Mouse (Mus musculus) 416B (cell line): ENCODE data around the gene Fanci.
A peak's percentile ranks its signal among the peaks of the same experiment; 100 is the strongest.

Experiments
- DNase-seq: peaks from one replicate; pipeline ENCODE4 v3.0.0; 2011; ENCODE audit warnings: low read depth

Gene Fanci

GRCm38 (mm10) chr7:79387991-79388390, 3.7 kb upstream of the Fanci start:
- DNase-seq: no peak

DNA sequence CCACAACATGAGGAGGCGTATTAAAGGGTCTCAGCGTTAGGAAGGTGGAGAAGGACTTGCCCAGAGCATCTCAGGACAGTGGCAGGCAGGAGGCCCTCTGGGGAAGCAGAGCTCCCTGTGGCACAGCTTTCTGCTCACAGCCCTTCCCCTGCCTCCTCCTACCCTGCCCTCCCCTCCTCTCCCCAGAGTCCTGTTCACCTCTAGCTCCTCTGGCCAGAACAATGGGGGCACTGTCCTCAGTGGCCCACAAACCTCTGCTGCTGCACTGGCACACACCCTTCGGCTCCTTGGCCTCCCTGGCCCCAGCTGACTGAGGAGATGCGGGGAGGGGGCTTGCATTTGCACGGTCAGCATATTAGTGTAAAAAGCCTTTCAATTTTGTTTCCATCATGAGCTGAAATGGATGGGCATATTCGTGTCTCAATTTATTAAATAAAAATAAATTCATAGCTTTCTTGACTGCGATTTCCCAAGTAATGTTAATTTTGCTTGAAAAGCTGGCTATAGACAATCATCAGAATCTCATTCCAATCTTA, 3.0 kb upstream of the Fanci start:
- DNase-seq: no peak

DNA sequence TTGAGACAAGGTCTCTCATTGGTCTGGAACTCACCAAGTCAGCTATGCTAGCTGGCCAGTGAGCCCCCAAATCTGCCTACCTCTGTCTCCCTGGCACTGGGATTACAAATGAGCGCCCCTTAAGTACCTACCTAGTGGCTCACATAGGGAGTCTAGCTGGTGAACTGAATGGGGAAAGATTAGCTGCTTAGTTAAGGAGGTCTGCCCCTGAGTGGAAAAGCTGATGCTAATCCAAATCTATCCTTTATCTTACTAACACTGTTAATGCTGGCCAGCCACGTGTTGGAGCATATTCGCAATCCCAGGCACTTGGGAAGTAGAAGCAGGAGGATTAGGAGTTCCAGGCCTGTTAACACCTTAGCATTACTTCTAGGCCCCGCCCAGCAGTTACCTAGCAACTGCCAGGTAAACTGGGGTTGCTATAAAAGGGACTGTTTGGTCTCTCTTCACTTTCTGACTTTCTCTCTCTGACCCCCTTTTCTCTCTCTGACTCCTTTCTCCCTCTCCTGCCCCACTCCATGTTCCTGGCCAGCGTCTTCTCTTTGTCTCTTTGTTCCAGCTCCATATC, 1.5 kb upstream of the Fanci start:
- DNase-seq: no peak

DNA sequence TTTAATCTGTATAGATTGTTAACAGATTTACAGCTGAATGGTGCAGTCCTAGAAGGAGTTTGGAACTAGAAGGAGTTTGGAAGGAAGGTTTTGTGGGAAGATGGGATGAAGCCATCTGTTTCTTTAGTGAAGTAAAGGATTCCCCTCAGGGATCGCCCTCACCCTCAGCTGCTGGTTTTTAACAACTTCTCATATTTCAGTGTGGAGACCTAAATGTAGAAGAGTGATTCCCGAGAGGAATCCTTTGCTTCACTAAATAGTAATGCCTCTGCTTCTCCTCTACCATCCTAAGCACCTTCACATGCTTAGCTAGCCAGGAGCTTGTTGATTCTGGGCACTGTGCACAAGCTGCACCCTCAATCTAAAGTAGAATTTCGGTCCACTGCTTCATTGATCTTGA, 258 bp upstream of the Fanci start:
- DNase-seq: no peak

- DNase-seq: peak; percentile 81
Observed at GRCm38 (mm10) chr7:79392860-79393513, 1.3 kb downstream of the Fanci start.

DNA sequence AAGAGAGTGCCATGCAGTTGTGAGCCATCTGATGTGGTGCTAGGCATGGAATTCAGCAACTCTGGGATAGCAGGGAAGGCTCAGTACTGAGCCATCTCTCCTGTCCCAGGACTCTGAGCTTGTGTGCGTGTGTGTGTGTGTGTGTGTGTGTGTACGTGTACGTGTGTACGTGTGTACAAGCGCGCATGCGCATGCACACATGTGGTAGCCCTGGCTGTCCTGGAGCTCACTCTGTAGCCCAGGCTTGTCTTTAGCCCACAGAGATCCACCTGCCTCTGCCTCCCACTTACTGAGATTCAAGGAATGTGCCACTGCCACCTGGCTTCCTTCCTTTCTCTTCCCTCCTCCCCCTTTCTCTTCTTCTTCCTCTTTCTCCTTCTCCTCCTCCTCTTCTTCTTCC, 2.2 kb downstream of the Fanci start:
- DNase-seq: no peak

DNA sequence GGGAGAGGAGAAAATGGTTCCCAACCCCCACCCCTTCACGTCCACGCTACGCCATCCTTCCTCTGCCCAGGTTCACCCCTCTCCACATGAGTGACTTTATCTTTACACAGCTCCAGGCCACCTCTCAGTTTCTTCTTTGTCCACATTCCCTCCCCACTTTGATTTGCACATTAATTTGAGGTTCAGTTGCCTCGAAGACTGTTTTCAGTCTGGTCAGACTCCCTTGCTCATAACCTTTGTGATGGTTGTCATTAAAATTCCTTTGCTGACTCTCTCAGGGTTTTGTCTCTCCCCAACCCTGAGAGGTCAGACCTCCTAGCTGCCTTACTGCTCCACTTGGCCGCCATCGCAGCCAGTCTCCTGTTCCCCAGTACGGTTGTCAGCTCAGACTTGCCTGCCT, 2.9 kb downstream of the Fanci start:
- DNase-seq: no peak

GRCm38 (mm10) chr7:79395186-79395585, 3.5 kb downstream of the Fanci start:
- no peak for DNase-seq

GRCm38 (mm10) chr7:79397446-79397963, 5.8 kb downstream of the Fanci start:
- DNase-seq: no peak

DNA sequence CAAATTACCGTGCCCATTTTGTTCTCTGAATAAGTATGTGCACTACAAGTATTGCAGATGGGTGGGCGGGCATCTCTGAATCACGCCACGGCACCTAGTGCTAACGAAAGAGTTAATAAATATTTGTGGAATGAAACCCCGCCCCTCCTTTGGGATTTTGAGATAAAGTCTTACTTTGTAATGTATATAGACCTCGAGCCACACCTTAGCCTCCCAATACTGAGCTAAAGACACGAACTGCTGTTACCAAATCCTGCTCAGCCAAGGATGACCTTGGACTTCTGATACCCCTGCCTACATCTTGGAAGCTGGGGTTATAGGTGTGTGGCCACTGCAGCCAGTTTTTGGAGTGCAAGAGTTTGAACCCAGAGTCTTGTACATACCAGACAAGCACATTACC, 6.7 kb downstream of the Fanci start:
- no peak for DNase-seq

DNA sequence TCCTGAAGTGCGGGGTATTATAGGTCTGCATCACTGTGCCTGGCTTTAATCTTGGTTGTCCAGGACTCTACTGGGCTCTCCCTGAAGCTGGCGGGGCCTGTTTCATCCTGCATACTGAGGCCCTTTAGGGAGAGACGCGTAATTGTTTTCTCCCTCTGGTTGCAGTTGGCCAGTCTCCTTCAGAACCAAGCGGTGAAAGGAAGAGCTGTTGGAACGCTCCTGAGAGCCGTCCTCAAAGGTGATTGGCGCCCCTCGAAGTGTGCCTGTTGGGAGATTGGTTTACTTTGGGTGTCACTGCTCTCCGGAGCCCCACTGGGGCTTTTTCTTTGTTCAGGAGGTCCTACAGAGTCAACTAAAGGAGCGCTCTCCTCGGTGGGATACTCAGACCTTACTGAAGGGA, 7.2 kb downstream of the Fanci start:
- no peak for DNase-seq

DNA sequence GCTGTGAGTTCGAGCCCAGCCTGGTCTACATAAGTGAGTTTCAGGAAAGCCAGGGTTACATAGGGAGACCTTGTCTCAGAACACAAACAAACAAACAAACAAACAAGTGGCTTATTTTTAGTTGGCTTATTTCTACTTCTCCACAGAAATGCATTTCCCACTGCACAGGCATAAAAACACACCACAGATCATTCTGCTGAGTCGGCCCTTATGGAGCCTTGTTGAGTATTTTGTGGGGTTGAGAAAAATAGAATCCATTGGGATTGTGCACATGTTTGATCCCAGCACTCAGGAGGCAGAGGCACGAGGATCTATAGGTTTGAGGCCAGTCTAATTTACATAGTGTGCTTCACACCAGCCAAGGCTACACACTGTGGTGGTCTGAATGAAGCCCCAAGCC, 8.6 kb downstream of the Fanci start:
- DNase-seq: no peak

- no peak for DNase-seq
Observed at GRCm38 (mm10) chr7:79414449-79415375, 23.0 kb downstream of the Fanci start.

DNA sequence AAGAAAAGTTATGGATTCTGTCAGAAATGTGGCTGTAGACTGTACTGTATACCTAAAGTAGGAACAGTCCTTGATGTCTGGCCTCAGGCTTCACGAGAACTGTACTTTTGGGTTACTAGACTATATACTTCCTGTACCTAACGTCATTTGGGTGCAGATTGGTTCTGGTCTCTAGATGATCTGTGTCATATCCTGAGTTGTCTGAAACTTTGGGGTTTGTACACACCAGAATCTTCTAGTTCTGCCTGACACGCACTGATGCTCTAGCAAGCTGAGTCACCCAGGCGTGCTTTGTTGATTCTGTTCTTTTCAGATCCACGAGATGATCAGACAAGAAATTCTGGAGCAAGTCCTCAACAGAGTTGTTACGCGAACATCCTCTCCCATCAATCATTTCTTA, 28.2 kb downstream of the Fanci start:
- DNase-seq: peak; percentile 68

GRCm38 (mm10) chr7:79422876-79423275, 31.1 kb downstream of the Fanci start:
- DNase-seq: peak; percentile 89

GRCm38 (mm10) chr7:79425804-79426203, 34.1 kb downstream of the Fanci start:
- DNase-seq: no peak

DNA sequence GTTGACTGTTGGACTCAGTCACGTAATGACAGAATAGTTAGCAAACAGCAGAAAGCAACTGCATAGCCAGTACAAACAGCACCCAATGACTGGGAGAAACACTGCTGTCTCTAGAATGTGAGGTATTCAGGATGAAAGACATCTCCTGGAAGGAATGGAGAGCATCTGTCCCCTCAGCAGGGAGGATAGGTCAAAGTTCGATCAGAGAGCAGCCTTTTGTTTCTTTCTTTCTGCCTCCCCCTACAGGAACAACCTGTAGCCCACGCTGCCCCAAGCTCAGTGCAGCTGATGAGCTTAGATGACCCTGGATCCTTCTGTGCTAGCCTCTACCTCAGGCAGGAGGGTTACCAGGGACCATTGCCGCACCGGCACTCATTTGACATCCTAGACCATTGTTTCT, 36.5 kb downstream of the Fanci start:
- no peak for DNase-seq

DNA sequence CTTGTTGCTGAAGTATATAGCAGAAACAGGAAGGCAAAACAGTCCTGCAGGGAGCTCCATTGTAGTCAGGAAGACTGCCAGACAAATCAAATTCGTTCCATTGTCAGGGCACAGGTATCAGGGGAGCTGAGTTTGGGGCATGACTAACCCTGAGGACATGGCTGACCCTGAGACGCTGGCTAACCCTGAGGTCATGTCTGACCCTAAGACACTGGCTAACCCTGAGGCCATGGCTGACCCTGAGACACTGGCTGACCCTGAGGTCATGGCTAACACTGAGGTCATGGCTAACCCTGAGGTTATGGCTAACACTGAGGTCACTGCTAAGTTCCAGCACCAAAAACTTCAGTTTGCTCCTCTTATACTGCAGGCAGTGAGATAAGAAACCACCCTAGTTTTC, 48.3 kb downstream of the Fanci start:
- no peak for DNase-seq

DNA sequence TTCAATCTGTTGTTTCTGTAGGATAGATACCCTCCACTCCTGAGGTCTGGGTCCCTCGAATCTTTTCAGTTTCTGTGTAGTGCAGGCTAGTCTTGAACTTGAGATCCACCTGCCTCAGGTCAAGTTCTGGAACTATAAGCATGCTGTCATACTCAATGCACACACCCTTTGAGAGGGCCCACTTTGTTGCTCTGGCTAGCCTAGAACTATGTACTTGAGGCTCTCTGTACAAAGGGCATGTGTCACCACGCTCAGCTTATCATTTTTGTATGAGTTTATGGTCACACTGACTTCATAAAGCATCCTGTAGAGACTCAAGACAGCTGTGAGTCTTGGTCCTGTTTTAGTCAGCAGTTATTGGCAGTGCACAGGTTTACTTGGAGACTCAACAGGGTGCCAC, 55.3 kb downstream of the Fanci start:
- DNase-seq: no peak

GRCm38 (mm10) chr7:79447486-79447885, 55.8 kb downstream of the Fanci start:
- DNase-seq: no peak

DNA sequence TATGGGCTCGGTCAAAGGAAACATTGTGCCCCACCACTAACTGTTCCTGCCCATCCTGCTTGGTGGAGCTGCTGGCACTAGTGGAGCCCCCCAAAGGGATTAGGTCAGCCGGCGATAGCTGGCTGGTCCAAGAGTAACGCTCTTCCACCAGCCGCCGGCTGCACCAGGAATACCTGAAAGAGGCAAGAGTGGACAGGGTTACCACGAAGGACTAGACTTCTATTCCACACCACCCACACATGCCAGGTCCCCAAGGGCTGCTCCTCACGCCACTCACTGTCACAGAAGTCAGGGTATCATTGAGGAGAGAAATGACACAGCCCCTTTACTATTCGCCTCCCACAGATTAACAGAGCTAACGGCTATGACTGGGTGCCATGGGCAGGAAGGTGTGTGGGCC, 70.0 kb downstream of the Fanci start:
- no peak for DNase-seq

DNA sequence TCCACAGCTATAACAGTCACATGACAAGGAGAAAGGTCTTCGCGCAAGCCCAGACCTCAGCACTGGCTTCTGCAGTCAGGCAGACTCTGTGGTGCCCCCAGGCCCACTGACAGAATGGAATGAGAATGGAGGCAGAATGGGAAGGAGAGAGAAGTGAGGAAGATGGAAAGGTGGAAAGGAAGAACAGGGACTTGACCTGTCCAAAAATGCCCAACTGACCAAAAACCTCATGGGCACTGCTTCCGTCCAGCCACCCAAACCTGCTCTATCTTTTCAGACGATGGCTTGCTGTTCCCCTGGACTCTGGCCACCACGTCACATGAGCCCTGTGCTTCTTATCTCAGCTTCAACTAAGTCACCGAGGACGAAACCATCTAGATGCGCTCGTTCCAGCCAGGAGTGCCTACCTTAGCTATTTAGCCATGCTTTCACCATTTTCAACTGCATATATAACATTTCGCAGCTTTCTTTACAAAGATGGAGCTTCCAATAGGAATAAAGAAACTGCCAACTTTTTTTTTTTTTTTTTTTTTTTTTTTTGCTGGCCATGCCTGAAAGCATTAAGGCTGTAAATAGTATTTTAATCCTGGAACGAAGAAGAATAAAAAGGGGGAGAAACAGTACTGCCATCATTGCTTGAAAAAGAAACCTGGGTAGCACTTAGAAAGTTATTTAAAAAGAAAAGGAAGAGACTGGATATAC, 71.8 kb downstream of the Fanci start:
- no peak for DNase-seq
